Comparison of ENCODE assay signal across 10 mouse cellular contexts in the genomic region with DNA sequence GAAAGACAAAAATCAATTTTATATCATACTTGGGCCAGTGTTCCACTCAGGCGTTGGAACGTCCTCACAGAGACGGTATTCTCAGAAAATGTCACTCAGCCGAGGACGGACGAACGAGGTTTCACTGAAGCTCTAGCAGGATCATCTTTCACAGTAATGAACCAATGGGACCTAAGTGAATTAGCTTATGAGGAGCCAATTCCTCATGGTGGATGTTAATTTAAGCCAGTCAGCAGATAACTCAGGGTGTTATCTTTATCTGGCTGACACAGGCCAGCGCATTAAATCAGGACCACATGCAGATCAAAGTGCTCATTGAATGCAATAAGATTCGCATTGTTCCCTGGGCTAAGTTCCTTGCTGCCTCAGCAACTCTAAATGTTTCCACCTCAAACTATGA. TPM values are rescaled to one million over a fixed set of nuclear protein-coding genes. Genes with fewer than 3 reads are reported as not detected.
A peak's percentile ranks its signal among the peaks of the same experiment; 100 is the strongest.
DNase-seq lines count a peak whose midpoint lies in the region; ATAC-seq lines count a peak whose summit lies in the region.
"Had no signal": no experiment of that assay in that cellular context is flagged by ENCODE, and none has a peak within 500 bp of the region (broad histone marks: within the 10 kb centered on the region; RNA-seq: fewer than 3 reads in every experiment).

No protein-coding gene starts in this region.

- no peak for DNase-seq in heart, embryonic 10.5 days (ENCODE audit: low spot score)
- no peak for DNase-seq in heart, adult 18-20 months
- no peak for DNase-seq in lung, postnatal 4 days
- no peak for DNase-seq in adrenal gland, postnatal 36 days
- DNase-seq in left cerebral cortex, postnatal 25 days (ENCODE audit: low spot score in 2 of 2), result no peak
- DNase-seq: gastrocnemius, postnatal 36 days had no signal

- peaks cover 6% of the 10 kb centered on the region; the same call in 1 of the 2 replicates for H3K36me3 ChIP-seq in heart, embryonic 10.5 days
- H3K36me3 ChIP-seq in lung, embryonic 16.5 days (ENCODE audit: control insufficient read depth, insufficient read depth, low read length), result peaks cover 2% of the 10 kb centered on the region; the same call in 1 of the 2 replicates
- H3K36me3 ChIP-seq in limb, embryonic 12.5 days, result no peaks in the 10 kb centered on the region
- H3K36me3 ChIP-seq in stomach, embryonic 16.5 days (ENCODE audit: control insufficient read depth, insufficient read depth, low read length), result no peaks in the 10 kb centered on the region

- H3K9ac ChIP-seq in lung, embryonic 16.5 days (ENCODE audit: low read length), result no peak overlapping the region
- H3K9ac ChIP-seq in limb, embryonic 12.5 days (replicated peaks), result no peak overlapping the region
- no peak overlapping the region for H3K9ac ChIP-seq in stomach, embryonic 16.5 days (ENCODE audit: low read length)

- intact Hi-C loops in left cerebral cortex, postnatal 25 days (cut with DNase I), result no loop called here

- WGBS in heart, embryonic 10.5 days, result 15% methylated on average over 9 of the region's 9 CpGs
- WGBS in lung, embryonic 16.5 days, result 40% methylated on average over 9 of the region's 9 CpGs
- 16% methylated on average over 9 of the region's 9 CpGs for WGBS in limb, embryonic 12.5 days
- WGBS in stomach, embryonic 16.5 days, result 49% methylated on average over 9 of the region's 9 CpGs

- H3K4me1 ChIP-seq in heart, embryonic 10.5 days, result peaks cover 54% of the 10 kb centered on the region
- H3K4me1 ChIP-seq in lung, embryonic 16.5 days (replicated peaks; ENCODE audit: control insufficient read depth, insufficient read depth, low read length), result peaks cover 3% of the 10 kb centered on the region
- peaks cover 16% of the 10 kb centered on the region for H3K4me1 ChIP-seq in limb, embryonic 12.5 days (replicated peaks)
- H3K4me1 ChIP-seq in stomach, embryonic 16.5 days (ENCODE audit: control insufficient read depth, insufficient read depth, low read length), result no peaks in the 10 kb centered on the region; the same call in 1 of the 2 replicates

- H3K27ac ChIP-seq in heart, embryonic 10.5 days, result peak overlapping the region; percentile 59
- peak overlapping the region; percentile 28 for H3K27ac ChIP-seq in lung, embryonic 16.5 days (ENCODE audit: low read length)
- H3K27ac ChIP-seq in limb, embryonic 12.5 days, result no peak overlapping the region
- peak overlapping the region; percentile 5; the same call in 1 of the 2 replicates for H3K27ac ChIP-seq in stomach, embryonic 16.5 days (ENCODE audit: low read length)

- no peak overlapping the region for H3K4me2 ChIP-seq in lung, embryonic 16.5 days (ENCODE audit: low read depth, low read length)
- peak overlapping the region; percentile 35 for H3K4me2 ChIP-seq in limb, embryonic 12.5 days
- H3K4me2 ChIP-seq in stomach, embryonic 16.5 days (ENCODE audit: low read depth, low read length), result no peak overlapping the region

- H3K9me3 ChIP-seq in heart, embryonic 10.5 days, result no peaks in the 10 kb centered on the region
- H3K9me3 ChIP-seq in lung, embryonic 16.5 days (ENCODE audit: control insufficient read depth, low read length), result no peaks in the 10 kb centered on the region
- H3K9me3 ChIP-seq in limb, embryonic 12.5 days, result no peaks in the 10 kb centered on the region
- no peaks in the 10 kb centered on the region for H3K9me3 ChIP-seq in stomach, embryonic 16.5 days (replicated peaks; ENCODE audit: control insufficient read depth, low read length)

- ATAC-seq in lung, embryonic 16.5 days (ENCODE audit: low read depth), result no peak
- ATAC-seq in limb, embryonic 12.5 days (ENCODE audit: insufficient number of reproducible peaks, insufficient read depth, low FRiP score, low TSS enrichment, low read depth), result no peak
- no peak for ATAC-seq in stomach, embryonic 16.5 days (ENCODE audit: insufficient read depth, low FRiP score)

- H3K4me3 ChIP-seq in heart, embryonic 10.5 days, result peak overlapping the region; percentile 13; the same call in 1 of the 2 replicates
- H3K4me3 ChIP-seq in lung, embryonic 16.5 days (ENCODE audit: low read length), result no peak overlapping the region
- H3K4me3 ChIP-seq in limb, embryonic 12.5 days (replicated peaks), result no peak overlapping the region
- no peak overlapping the region for H3K4me3 ChIP-seq in stomach, embryonic 16.5 days (replicated peaks; ENCODE audit: low read length)
- H3K4me3 ChIP-seq: myocyte had no signal

- H3K27me3 ChIP-seq in heart, embryonic 10.5 days (ENCODE audit: insufficient read depth, poor library complexity, severe bottlenecking), result no peaks in the 10 kb centered on the region
- no peaks in the 10 kb centered on the region for H3K27me3 ChIP-seq in lung, embryonic 16.5 days (ENCODE audit: control insufficient read depth, insufficient read depth, low read depth, low read length)
- H3K27me3 ChIP-seq in limb, embryonic 12.5 days, result peaks cover 4% of the 10 kb centered on the region
- no peaks in the 10 kb centered on the region for H3K27me3 ChIP-seq in stomach, embryonic 16.5 days (ENCODE audit: control insufficient read depth, insufficient read depth, low read length)

RNA-seq across cellular contexts. Expression of a gene that starts 53.0 kb away (rescaled TPM):
- polyA plus RNA-seq in heart, embryonic 10.5 days (2016; fragmentation: Nextera tagmentation; extraction: Ambion mirVana), result 18.5 and 30.7 TPM in 2 replicates
- under 1 TPM; 0.22 to 0.33 TPM for total RNA-seq in heart, adult 18-20 months (2021)
- 47.2 and 54.6 TPM in 2 replicates for polyA plus RNA-seq in lung, embryonic 16.5 days (2015; fragmentation: Nextera tagmentation; extraction: Ambion mirVana)
- 39.2 and 40.9 TPM in 2 replicates for polyA plus RNA-seq in limb, embryonic 12.5 days (2016; fragmentation: Nextera tagmentation; extraction: Ambion mirVana)
- polyA plus RNA-seq in stomach, embryonic 16.5 days (2015; fragmentation: Nextera tagmentation; extraction: Ambion mirVana), result 41.1 and 41.6 TPM in 2 replicates
- 1 to 10 TPM; 2.7 to 5.1 TPM for total RNA-seq in adrenal gland, postnatal 36 days (2021)
- under 1 TPM; 0.53 to 0.94 TPM for total RNA-seq in left cerebral cortex, postnatal 25 days (2021)
